In the genomic region with DNA sequence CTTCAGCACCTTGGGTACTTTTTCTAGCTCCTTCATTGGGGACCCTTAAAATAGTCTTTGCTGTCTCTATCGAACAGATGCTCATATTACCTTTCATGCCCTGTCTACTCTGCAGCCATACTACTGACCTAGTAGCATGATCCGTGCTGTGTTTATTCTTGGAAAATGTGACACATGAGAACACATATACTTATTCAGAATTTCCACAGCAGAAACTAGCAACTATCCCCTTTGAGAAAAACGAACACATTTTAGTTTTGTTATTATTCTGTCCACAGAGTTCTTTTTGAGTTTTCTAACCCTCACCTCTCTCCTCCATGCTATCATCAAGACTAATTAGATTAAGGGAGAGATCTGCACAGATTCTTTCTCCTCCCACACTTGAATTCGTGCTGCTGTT, we compare ENCODE assay signal across 19 mouse cellular contexts.
"Had no signal": no experiment of that assay in that cellular context is flagged by ENCODE, and none has a peak within 500 bp of the region (broad histone marks: within the 10 kb centered on the region; RNA-seq: fewer than 3 reads in every experiment).

No protein-coding gene starts in this region.

- H3K27ac ChIP-seq: lung, embryonic 15.5 days; macrophage; midbrain, embryonic 13.5 days; midbrain, embryonic 15.5 days; neural tube, embryonic 13.5 days; neural tube, embryonic 15.5 days; stomach, embryonic 15.5 days; stomach, postnatal 0 days had no signal

- ATAC-seq: liver, postnatal 0 days; lung, postnatal 0 days; midbrain, embryonic 13.5 days; midbrain, embryonic 15.5 days had no signal

- H3K4me1 ChIP-seq: megakaryocyte, embryonic 14.5 days; midbrain, embryonic 13.5 days; midbrain, embryonic 15.5 days; neural tube, embryonic 13.5 days; neural tube, embryonic 15.5 days; stomach, embryonic 15.5 days had no signal

- DNase-seq: liver, postnatal 0 days; lung, adult 2 months; lung, postnatal 14 days; lung, postnatal 36 days; retina, postnatal 1 day; thymus, adult 2 months; thymus, postnatal 25 days; thymus, postnatal 4 days had no signal

- H3K27me3 ChIP-seq: lung, embryonic 15.5 days; megakaryocyte, embryonic 14.5 days; midbrain, embryonic 13.5 days; midbrain, embryonic 15.5 days; neural tube, embryonic 13.5 days; neural tube, embryonic 15.5 days; stomach, embryonic 15.5 days had no signal

- H3K9ac ChIP-seq: liver, postnatal 0 days; lung, embryonic 15.5 days; midbrain, embryonic 13.5 days; midbrain, embryonic 15.5 days; neural tube, embryonic 13.5 days; neural tube, embryonic 15.5 days; stomach, embryonic 15.5 days had no signal

- H3K36me3 ChIP-seq: lung, embryonic 15.5 days; midbrain, embryonic 13.5 days; midbrain, embryonic 15.5 days; neural tube, embryonic 13.5 days; neural tube, embryonic 15.5 days; stomach, embryonic 15.5 days had no signal

- H3K4me2 ChIP-seq: lung, embryonic 15.5 days; midbrain, embryonic 11.5 days; midbrain, embryonic 13.5 days; midbrain, embryonic 15.5 days; neural tube, embryonic 13.5 days; neural tube, embryonic 15.5 days; stomach, embryonic 15.5 days had no signal

- H3K4me3 ChIP-seq: lung, embryonic 15.5 days; megakaryocyte, embryonic 14.5 days; midbrain, embryonic 13.5 days; midbrain, embryonic 15.5 days; neural tube, embryonic 13.5 days; neural tube, embryonic 15.5 days; stomach, embryonic 15.5 days had no signal

- H3K9me3 ChIP-seq: lung, embryonic 15.5 days; megakaryocyte, embryonic 14.5 days; midbrain, embryonic 13.5 days; midbrain, embryonic 15.5 days; neural tube, embryonic 13.5 days; neural tube, embryonic 15.5 days; stomach, embryonic 15.5 days had no signal
